Mouse (Mus musculus) urinary bladder, postnatal 14 days (tissue): Measurements from ENCODE around the gene Cib4.

ENCODE experiments used
- DNase-seq: peaks from one replicate; pipeline ENCODE4 v3.0.0; 2021; ENCODE audit warnings: low spot score

Gene Cib4

GRCm38 (mm10) chr5:30571820-30572219 lies 26.2 kb upstream of the Cib4 start:
- DNase-seq: no peak

GRCm38 (mm10) chr5:30568479-30568878 lies 22.8 kb upstream of the Cib4 start:
- DNase-seq: no peak

- no peak for DNase-seq
These were observed 14.4 kb upstream of the Cib4 start for GRCm38 (mm10) chr5:30559986-30560493.

- no peak for DNase-seq
These were observed 13.8 kb upstream of the Cib4 start for GRCm38 (mm10) chr5:30559421-30559820.

GRCm38 (mm10) chr5:30556284-30556683 lies 10.6 kb upstream of the Cib4 start:
- no peak for DNase-seq

- DNase-seq: no peak
These were observed 9.3 kb upstream of the Cib4 start for GRCm38 (mm10) chr5:30554981-30555380.

GRCm38 (mm10) chr5:30553936-30554335 lies 8.3 kb upstream of the Cib4 start:
- DNase-seq: no peak

- DNase-seq: no peak
These were observed 6.4 kb upstream of the Cib4 start for GRCm38 (mm10) chr5:30552006-30552405.

- DNase-seq: no peak
These were observed 5.5 kb upstream of the Cib4 start for GRCm38 (mm10) chr5:30551022-30551638.

GRCm38 (mm10) chr5:30550334-30551021 lies 4.8 kb upstream of the Cib4 start:
- peak; percentile 61 for DNase-seq

- DNase-seq: no peak
These were observed 3.0 kb upstream of the Cib4 start for GRCm38 (mm10) chr5:30548681-30549080.

GRCm38 (mm10) chr5:30536051-30536570 lies 9.5 kb downstream of the Cib4 start:
- DNase-seq: no peak

- DNase-seq: no peak
These were observed 11.0 kb downstream of the Cib4 start for GRCm38 (mm10) chr5:30534637-30535036.

GRCm38 (mm10) chr5:30528906-30529305 lies 16.7 kb downstream of the Cib4 start:
- DNase-seq: no peak

GRCm38 (mm10) chr5:30527129-30527528 lies 18.5 kb downstream of the Cib4 start:
- no peak for DNase-seq

- DNase-seq: peak; percentile 14
These were observed 19.5 kb downstream of the Cib4 start for GRCm38 (mm10) chr5:30525920-30526836.

- no peak for DNase-seq
These were observed 21.4 kb downstream of the Cib4 start for GRCm38 (mm10) chr5:30524213-30524612.

- no peak for DNase-seq
These were observed 22.5 kb downstream of the Cib4 start for GRCm38 (mm10) chr5:30523131-30523530.

GRCm38 (mm10) chr5:30522406-30522805 lies 23.2 kb downstream of the Cib4 start:
- no peak for DNase-seq

GRCm38 (mm10) chr5:30520214-30520732 lies 25.4 kb downstream of the Cib4 start:
- no peak for DNase-seq

- DNase-seq: no peak
These were observed 26.1 kb downstream of the Cib4 start for GRCm38 (mm10) chr5:30519494-30519893.

- DNase-seq: no peak
These were observed 27.1 kb downstream of the Cib4 start for GRCm38 (mm10) chr5:30518547-30518946.
